Mouse (Mus musculus): Measurements from ENCODE around the gene Galnt12.

The Galnt12 gene

GRCm38 (mm10) chr4:47150806-47151205 lies 59.1 kb downstream of the Galnt12 start:
- no peak for DNase-seq (ENCODE audit: low read depth, low spot score)

DNA sequence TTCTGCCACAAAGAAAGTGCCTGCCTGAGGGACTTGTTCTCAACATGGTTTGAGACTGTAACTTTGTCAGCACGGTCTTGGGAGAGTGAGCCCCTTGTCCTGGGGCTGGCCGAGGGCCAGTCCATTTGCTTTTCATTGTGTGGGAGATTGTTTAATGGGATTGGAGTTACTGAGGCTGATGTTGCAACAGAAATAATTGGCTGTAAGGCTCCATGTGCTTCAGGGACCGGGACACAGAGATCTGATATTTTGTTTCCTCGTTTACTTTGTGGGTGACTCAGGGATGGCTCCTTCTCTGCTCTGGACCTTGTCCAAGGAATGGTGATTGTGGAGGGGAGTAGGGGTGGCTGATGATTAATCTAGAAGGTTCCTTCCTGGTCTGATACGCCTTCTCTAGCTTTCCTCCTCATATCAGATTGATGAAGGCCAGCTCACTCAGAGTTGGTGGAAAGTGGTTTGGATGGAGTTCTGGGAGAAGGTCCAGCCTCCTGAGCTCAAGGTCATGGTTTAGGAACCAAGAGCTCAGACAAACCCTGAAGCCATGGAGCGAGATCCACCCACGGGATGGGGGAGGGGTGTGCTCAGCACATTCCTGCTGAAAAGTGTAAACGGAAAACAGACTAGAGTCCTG lies 60.0 kb downstream of the Galnt12 start:
- DNase-seq (ENCODE audit: low read depth, low spot score), result no peak

DNA sequence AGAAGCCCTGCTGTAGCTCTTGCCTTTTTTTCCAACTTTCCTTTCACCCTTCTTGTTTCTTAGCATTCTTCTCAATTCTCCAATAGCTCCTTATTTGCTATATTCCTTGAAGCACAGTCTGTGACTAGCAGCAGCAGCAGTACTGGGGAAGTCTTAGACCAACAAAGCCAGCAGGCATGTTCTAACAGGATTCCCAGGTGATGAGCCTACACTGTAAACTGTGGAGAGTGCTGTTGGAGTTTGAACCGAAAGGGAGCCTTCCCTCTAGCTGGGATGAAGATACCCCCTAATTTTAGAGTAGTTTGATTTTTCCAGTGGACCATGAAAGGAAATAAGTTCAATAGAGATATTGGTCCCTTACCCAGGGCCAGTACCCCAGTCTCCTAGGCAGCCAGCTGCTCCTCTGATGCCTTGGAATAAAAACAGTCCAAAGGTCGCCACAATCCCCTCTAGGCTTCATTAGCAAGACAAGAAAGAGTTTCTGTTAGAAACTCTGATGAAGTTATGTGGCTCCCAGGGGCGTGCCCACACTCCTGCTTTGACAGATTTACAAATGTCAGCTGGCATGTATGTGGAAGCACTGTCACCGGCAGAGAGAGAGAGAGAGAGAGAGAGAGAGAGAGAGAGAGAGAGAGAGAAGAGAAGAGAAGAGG lies 69.5 kb downstream of the Galnt12 start:
- no peak for DNase-seq (ENCODE audit: low read depth, low spot score)

GRCm38 (mm10) chr4:47161756-47162587 lies 70.3 kb downstream of the Galnt12 start:
- no peak for DNase-seq (ENCODE audit: low read depth, low spot score)

DNA sequence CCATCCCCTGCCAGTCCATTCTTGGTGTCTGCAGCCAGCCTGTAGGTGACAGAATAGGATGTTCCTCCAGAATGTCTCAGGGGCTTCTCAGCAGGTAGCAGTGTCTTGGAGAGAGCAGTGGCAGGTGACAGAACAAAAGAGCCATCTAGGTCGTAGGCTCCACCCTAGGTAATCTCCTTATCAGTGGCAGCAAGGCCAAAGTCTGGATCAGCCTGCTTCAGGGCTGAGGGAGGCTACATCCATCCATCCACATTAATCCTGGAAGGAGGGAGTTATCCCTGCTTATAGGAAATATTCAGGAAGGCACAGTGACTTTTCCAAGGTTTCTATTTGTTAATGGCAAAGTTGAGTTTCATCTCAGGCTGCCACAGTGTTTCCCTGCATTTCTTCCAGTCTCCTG lies 80.6 kb downstream of the Galnt12 start:
- no peak for DNase-seq (ENCODE audit: low read depth, low spot score)
